Mouse (Mus musculus) CD4-positive helper T cell, adult 2 months (primary cell): ENCODE measurements around the gene Ube2b.

Experiments
- DNase-seq: peaks from one replicate; pipeline ENCODE4 v3.0.0-alpha.2; 2012; ENCODE audit warnings: low read depth, missing footprints, low spot score

Gene Ube2b

GRCm38 (mm10) chr11:51937361-51937781, 63.2 kb downstream of the Ube2b start:
- DNase-seq: no peak

GRCm38 (mm10) chr11:51935636-51936434, 64.7 kb downstream of the Ube2b start:
- peak; percentile 48 for DNase-seq
